Mouse (Mus musculus): ENCODE data around the gene Enpp1.
"Not testable (repeated sequence)": the region's sequence is repeated elsewhere in the genome, so short reads cannot be mapped to it uniquely, and the experiment has no call there.

Gene Enpp1

GRCm38 (mm10) chr10:24636986-24637385 is 75.0 kb downstream of the Enpp1 start:
- DNase-seq = no peak

GRCm38 (mm10) chr10:24635884-24636283 is 76.1 kb downstream of the Enpp1 start:
- DNase-seq = no peak

GRCm38 (mm10) chr10:24635331-24635815 is 76.6 kb downstream of the Enpp1 start:
- peak in 1 of 2 experiments; percentile 36 for DNase-seq

GRCm38 (mm10) chr10:24634288-24634687 is 77.7 kb downstream of the Enpp1 start:
- no peak for DNase-seq

- DNase-seq = no peak
Measured at GRCm38 (mm10) chr10:24631122-24631521, 80.8 kb downstream of the Enpp1 start.

GRCm38 (mm10) chr10:24630469-24631081 is 81.4 kb downstream of the Enpp1 start:
- DNase-seq = peak; percentile 20 to 75

GRCm38 (mm10) chr10:24629086-24629720 is 82.8 kb downstream of the Enpp1 start:
- no peak for DNase-seq

GRCm38 (mm10) chr10:24628466-24628865 is 83.5 kb downstream of the Enpp1 start:
- no peak for DNase-seq

- no peak for DNase-seq
Measured at GRCm38 (mm10) chr10:24627262-24627661, 84.7 kb downstream of the Enpp1 start.

- peak; percentile 59 to 84 for DNase-seq
Measured at GRCm38 (mm10) chr10:24625060-24625701, 86.8 kb downstream of the Enpp1 start.

- peak; percentile 33 to 81 for DNase-seq
Measured at GRCm38 (mm10) chr10:24622586-24622985, 89.4 kb downstream of the Enpp1 start.

GRCm38 (mm10) chr10:24621572-24621971 is 90.4 kb downstream of the Enpp1 start:
- DNase-seq = peak; percentile 21 to 71

- DNase-seq = not testable (repeated sequence)
Measured at GRCm38 (mm10) chr10:24616572-24616971, 95.4 kb downstream of the Enpp1 start.

- DNase-seq = no peak
Measured at GRCm38 (mm10) chr10:24615799-24616198, 96.2 kb downstream of the Enpp1 start.

GRCm38 (mm10) chr10:24614726-24615125 is 97.2 kb downstream of the Enpp1 start:
- DNase-seq = no peak

- DNase-seq = no peak
Measured at GRCm38 (mm10) chr10:24609766-24610165, 102.2 kb downstream of the Enpp1 start.

- DNase-seq = no peak
Measured at GRCm38 (mm10) chr10:24609146-24609545, 102.8 kb downstream of the Enpp1 start.

- DNase-seq = no peak
Measured at GRCm38 (mm10) chr10:24603727-24604126, 108.2 kb downstream of the Enpp1 start.

- no peak for DNase-seq
Measured at GRCm38 (mm10) chr10:24603035-24603434, 108.9 kb downstream of the Enpp1 start.

GRCm38 (mm10) chr10:24599802-24600201 is 112.2 kb downstream of the Enpp1 start:
- DNase-seq = no peak

- DNase-seq = no peak
Measured at GRCm38 (mm10) chr10:24598693-24599092, 113.3 kb downstream of the Enpp1 start.

- no peak for DNase-seq
Measured at GRCm38 (mm10) chr10:24597789-24598188, 114.2 kb downstream of the Enpp1 start.

GRCm38 (mm10) chr10:24596869-24597339 is 115.1 kb downstream of the Enpp1 start:
- DNase-seq = no peak

Measured in spleen, adult 18-20 months (tissue).